9 mouse cellular contexts compared by ENCODE assay signal in the genomic region with DNA sequence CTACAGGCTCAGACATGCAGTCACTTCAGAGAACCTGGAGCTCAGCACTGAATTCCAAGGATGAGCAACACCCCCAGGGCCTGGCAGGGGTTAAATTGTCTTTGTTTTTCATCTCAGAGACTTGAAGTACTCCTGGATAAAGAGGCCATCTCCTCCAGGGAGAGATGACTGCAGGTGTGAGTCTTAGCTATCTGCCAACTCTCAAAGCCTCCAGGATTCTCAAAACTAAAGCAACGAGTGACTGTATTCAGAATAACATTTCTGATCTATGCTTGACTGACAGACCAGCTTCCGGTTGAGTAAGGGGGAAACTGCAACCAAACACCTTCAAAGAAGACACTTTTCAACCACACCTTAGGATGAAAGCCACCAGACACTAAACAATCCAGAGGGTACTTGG. TPM values are rescaled to one million over a fixed set of nuclear protein-coding genes. Genes with fewer than 3 reads are reported as not detected.
DNase-seq lines count a peak whose midpoint lies in the region; ATAC-seq and TF ChIP-seq lines count a peak whose summit lies in the region.
"Had no signal": no experiment of that assay in that cellular context is flagged by ENCODE, and none has a peak within 500 bp of the region (broad histone marks: within the 10 kb centered on the region; RNA-seq: fewer than 3 reads in every experiment).

No protein-coding gene starts in this region.

- H3K9me3 ChIP-seq in heart, embryonic 16.5 days (replicated peaks; ENCODE audit: control insufficient read depth, low read length) = no peaks in the 10 kb centered on the region
- H3K9me3 ChIP-seq in liver, embryonic 15.5 days (replicated peaks) = no peaks in the 10 kb centered on the region
- no peaks in the 10 kb centered on the region for H3K9me3 ChIP-seq in intestine, postnatal 0 days (ENCODE audit: control insufficient read depth)
- H3K9me3 ChIP-seq: midbrain, embryonic 12.5 days had no signal

- DNase-seq in heart, postnatal 25 days (ENCODE audit: low spot score) = no peak
- peak; percentile 45 to 54 for DNase-seq in spleen, postnatal 36 days (ENCODE audit: low spot score in 2 of 2)
- DNase-seq in spleen, adult 12 weeks (ENCODE audit: low spot score) = no peak
- DNase-seq in thymus, postnatal 4 days = peak; percentile 29
- no peak for DNase-seq in right cerebral cortex, postnatal 36 days (ENCODE audit: low spot score in 2 of 2)

- WGBS in heart, embryonic 16.5 days = 26% methylated on average over 2 of the region's 2 CpGs
- 16% methylated on average over 2 of the region's 2 CpGs for WGBS in liver, embryonic 15.5 days (ENCODE audit: insufficient replicate concordance)
- 55% methylated on average over 2 of the region's 2 CpGs for WGBS in intestine, postnatal 0 days

- H3K9ac ChIP-seq in heart, embryonic 16.5 days (ENCODE audit: low read length) = no peak overlapping the region
- peak overlapping the region; percentile 97 for H3K9ac ChIP-seq in liver, embryonic 15.5 days
- no peak overlapping the region for H3K9ac ChIP-seq in intestine, postnatal 0 days (ENCODE audit: low read depth, low read length)
- H3K9ac ChIP-seq: midbrain, embryonic 12.5 days had no signal

- H3K27ac ChIP-seq in heart, embryonic 16.5 days (ENCODE audit: low read length) = 0 out of 2 replicates have a peak overlapping the region, but pooled peaks have one; percentile 4
- peak overlapping the region; percentile 95 for H3K27ac ChIP-seq in liver, embryonic 15.5 days (replicated peaks)
- no peak overlapping the region for H3K27ac ChIP-seq in intestine, postnatal 0 days (ENCODE audit: low read depth, low read length)
- H3K27ac ChIP-seq: midbrain, embryonic 12.5 days had no signal

- H3K4me2 ChIP-seq in heart, embryonic 16.5 days (ENCODE audit: low read depth, low read length) = 0 out of 2 replicates have a peak overlapping the region, but pooled peaks have one; percentile 0
- peak overlapping the region; percentile 99 for H3K4me2 ChIP-seq in liver, embryonic 15.5 days
- no peak overlapping the region for H3K4me2 ChIP-seq in intestine, postnatal 0 days (replicated peaks; ENCODE audit: low read depth)

- no peak for ATAC-seq in heart, embryonic 16.5 days (replicated peaks; ENCODE audit: extremely low read depth, insufficient read depth, low FRiP score)
- ATAC-seq in liver, embryonic 15.5 days (ENCODE audit: insufficient read depth) = no peak
- no peak for ATAC-seq in intestine, postnatal 0 days

- H3K4me3 ChIP-seq in heart, embryonic 16.5 days (ENCODE audit: low read length) = peak overlapping the region; percentile 0; the same call in 1 of the 2 replicates
- H3K4me3 ChIP-seq in liver, embryonic 15.5 days (replicated peaks) = peak overlapping the region; percentile 99
- H3K4me3 ChIP-seq in intestine, postnatal 0 days (ENCODE audit: low read depth, low read length) = no peak overlapping the region
- H3K4me3 ChIP-seq: midbrain, embryonic 12.5 days had no signal

- TF ChIP-seq CTCF in intestine, postnatal 0 days (IDR thresholded peaks at IDR 0.05; ENCODE audit: low read depth) = no peak

- H3K4me1 ChIP-seq in heart, embryonic 16.5 days (ENCODE audit: control insufficient read depth, insufficient read depth, low read length) = 0 out of 2 replicates have a peak, but pooled peaks cover 3% of the 10 kb centered on the region
- peaks cover 82% of the 10 kb centered on the region for H3K4me1 ChIP-seq in liver, embryonic 15.5 days (replicated peaks)
- H3K4me1 ChIP-seq in intestine, postnatal 0 days (replicated peaks; ENCODE audit: control insufficient read depth, insufficient read depth, low read length) = 0 out of 2 replicates have a peak, but pooled peaks cover 3% of the 10 kb centered on the region

- no peaks in the 10 kb centered on the region for H3K27me3 ChIP-seq in heart, embryonic 16.5 days (ENCODE audit: control insufficient read depth, insufficient read depth, low read length)
- H3K27me3 ChIP-seq in liver, embryonic 15.5 days = peaks cover 5% of the 10 kb centered on the region; the same call in 1 of the 2 replicates
- no peaks in the 10 kb centered on the region for H3K27me3 ChIP-seq in intestine, postnatal 0 days (replicated peaks; ENCODE audit: control insufficient read depth, insufficient read depth, low read length)

- H3K36me3 ChIP-seq in heart, embryonic 16.5 days (ENCODE audit: control insufficient read depth, insufficient read depth) = no peaks in the 10 kb centered on the region
- H3K36me3 ChIP-seq in liver, embryonic 15.5 days (replicated peaks) = peaks cover 17% of the 10 kb centered on the region
- no peaks in the 10 kb centered on the region for H3K36me3 ChIP-seq in intestine, postnatal 0 days (ENCODE audit: control insufficient read depth, insufficient read depth)
- H3K36me3 ChIP-seq: midbrain, embryonic 12.5 days had no signal

- intact Hi-C loops in heart, postnatal 25 days (cut with DNase I) = no loop called here

RNA-seq across cellular contexts. Expression of a gene that starts 1.9 kb away (rescaled TPM):
- polyA plus RNA-seq in heart, embryonic 16.5 days (2015; fragmentation: Nextera tagmentation; extraction: Ambion mirVana) = 10.9 and 11.2 TPM in 2 replicates
- 1 to 10 TPM; 2.4 to 3.3 TPM for total RNA-seq in heart, postnatal 25 days (2021)
- polyA plus RNA-seq in liver, embryonic 15.5 days (2015; fragmentation: Nextera tagmentation; extraction: Ambion mirVana) = 32.0 and 37.1 TPM in 2 replicates
- polyA plus RNA-seq in intestine, postnatal 0 days (2015; fragmentation: Nextera tagmentation; extraction: Ambion mirVana) = 2.8 TPM in 2 replicates

RNA-seq across cellular contexts. Expression of a gene that starts 41.7 kb away (rescaled TPM):
- polyA plus RNA-seq in heart, embryonic 16.5 days (2015; fragmentation: Nextera tagmentation; extraction: Ambion mirVana) = 10.8 and 12.4 TPM in 2 replicates
- total RNA-seq in heart, postnatal 25 days (2021) = 10 to 100 TPM; 13.0 to 15.1 TPM
- 5.6 and 5.9 TPM in 2 replicates for polyA plus RNA-seq in liver, embryonic 15.5 days (2015; fragmentation: Nextera tagmentation; extraction: Ambion mirVana)
- 4.2 and 4.8 TPM in 2 replicates for polyA plus RNA-seq in intestine, postnatal 0 days (2015; fragmentation: Nextera tagmentation; extraction: Ambion mirVana)

Comparison
In these comparisons a context has a peak if more than half of its experiments do, and no peak if none do; other contexts are left out.
1. DNase-seq: peak in spleen, postnatal 36 days (2 of 2) and thymus, postnatal 4 days (single experiment); none in heart, postnatal 25 days (single experiment), spleen, adult 12 weeks (single experiment) and right cerebral cortex, postnatal 36 days (0 of 2).